Mouse (Mus musculus) heart, postnatal 36 days (tissue): ENCODE data around the gene Fam221a. TPM values are rescaled to one million over a fixed set of nuclear protein-coding genes. Genes with fewer than 3 reads are reported as not detected.
"Not testable (repeated sequence)": the region's sequence is repeated elsewhere in the genome, so short reads cannot be mapped to it uniquely, and the experiment has no call there.

Experiments
- DNase-seq, 2 experiments: peaks; one replicate each; pipeline ENCODE4 v3.0.0; 2021 to 2022
- intact Hi-C: fragments of 180-260 bp; cut with DNase I; formaldehyde crosslinking; loops from one replicate; pipeline ENCODE4 v1.15.1; 2025
- total RNA-seq, 2 experiments: library from RNA; stranded (reverse); gene quantifications; 2 replicates each; pipeline ENCODE4 v1.2.3; 2021

The Fam221a gene
- total RNA-seq, 2 experiments from 2014 or later: 0.28 to 0.54 TPM

GRCm38 (mm10) chr6:49372705-49373104 lies 5.2 kb downstream of the Fam221a start:
- intact Hi-C loops: no loop called here
- DNase-seq: no peak

GRCm38 (mm10) chr6:49373943-49374342 lies 6.4 kb downstream of the Fam221a start:
- intact Hi-C loops: no loop called here
- DNase-seq: no peak

- intact Hi-C loops: no loop called here
Observed at GRCm38 (mm10) chr6:49378328-49378727, 10.8 kb downstream of the Fam221a start.

GRCm38 (mm10) chr6:49394276-49394675 lies 26.7 kb downstream of the Fam221a start:
- DNase-seq: no peak
- intact Hi-C loops: no loop called here

More at GRCm38 (mm10) chr6:49378328-49378727, 10.8 kb downstream of the Fam221a start:
- no peak for DNase-seq

- intact Hi-C loops: loop anchor here (5.0 kb wide), 1 partner anchor 338 kb away; no protein-coding TSS in a partner anchor
- DNase-seq: peak in 1 of 2 experiments; percentile 25
Observed at GRCm38 (mm10) chr6:49395316-49395715, 27.8 kb downstream of the Fam221a start, which contains the start of gene Stk31. Gene Stk31 (plus strand): TSS chr6:49395604.

GRCm38 (mm10) chr6:49397466-49397865 lies 29.9 kb downstream of the Fam221a start:
- no peak for DNase-seq
- intact Hi-C loops: loop anchor here (5.0 kb wide), 1 partner anchor 340 kb away; no protein-coding TSS in a partner anchor

- no peak for DNase-seq
- intact Hi-C loops: loop anchor here (1.0 to 5.0 kb wide), 3 partner anchors 80 to 341 kb away; partner anchors contain the start of gene Ccdc126
Observed at GRCm38 (mm10) chr6:49398365-49398764, 30.8 kb downstream of the Fam221a start.

- DNase-seq: no peak
- intact Hi-C loops: no loop called here
Observed at GRCm38 (mm10) chr6:49410830-49411229, 43.3 kb downstream of the Fam221a start.

- DNase-seq, intact Hi-C loops: not testable (repeated sequence)
Observed at GRCm38 (mm10) chr6:49412967-49413366, 45.4 kb downstream of the Fam221a start.

GRCm38 (mm10) chr6:49415971-49416370 lies 48.4 kb downstream of the Fam221a start:
- intact Hi-C loops: no loop called here
- DNase-seq: no peak

GRCm38 (mm10) chr6:49437306-49437705 lies 69.8 kb downstream of the Fam221a start:
- DNase-seq: no peak
- intact Hi-C loops: no loop called here

Other genes with a start within 250 kb of the Fam221a start
- under 1 TPM; 0.19 to 0.22 TPM for gene Igf2bp3, start 152.8 kb upstream of the Fam221a start, total RNA-seq
- 10 to 100 TPM; 26.8 to 28.4 TPM for gene Tra2a, start 103.7 kb upstream of the Fam221a start, total RNA-seq
- 1 to 10 TPM; 4.4 to 4.6 TPM for gene Ccdc126, start 48.5 kb upstream of the Fam221a start, total RNA-seq
- under 1 TPM in 1 of 2 experiments, not detected in 1; 0.16 TPM for gene Stk31, start 27.9 kb downstream of the Fam221a start, total RNA-seq